Mouse (Mus musculus): ENCODE measurements around the gene Tff3. TPM values are rescaled to one million over a fixed set of nuclear protein-coding genes. Genes with fewer than 3 reads are reported as not detected.

Tff3 gene
- polyA plus RNA-seq, 1 experiment from 2014 or later = not detected

DNA sequence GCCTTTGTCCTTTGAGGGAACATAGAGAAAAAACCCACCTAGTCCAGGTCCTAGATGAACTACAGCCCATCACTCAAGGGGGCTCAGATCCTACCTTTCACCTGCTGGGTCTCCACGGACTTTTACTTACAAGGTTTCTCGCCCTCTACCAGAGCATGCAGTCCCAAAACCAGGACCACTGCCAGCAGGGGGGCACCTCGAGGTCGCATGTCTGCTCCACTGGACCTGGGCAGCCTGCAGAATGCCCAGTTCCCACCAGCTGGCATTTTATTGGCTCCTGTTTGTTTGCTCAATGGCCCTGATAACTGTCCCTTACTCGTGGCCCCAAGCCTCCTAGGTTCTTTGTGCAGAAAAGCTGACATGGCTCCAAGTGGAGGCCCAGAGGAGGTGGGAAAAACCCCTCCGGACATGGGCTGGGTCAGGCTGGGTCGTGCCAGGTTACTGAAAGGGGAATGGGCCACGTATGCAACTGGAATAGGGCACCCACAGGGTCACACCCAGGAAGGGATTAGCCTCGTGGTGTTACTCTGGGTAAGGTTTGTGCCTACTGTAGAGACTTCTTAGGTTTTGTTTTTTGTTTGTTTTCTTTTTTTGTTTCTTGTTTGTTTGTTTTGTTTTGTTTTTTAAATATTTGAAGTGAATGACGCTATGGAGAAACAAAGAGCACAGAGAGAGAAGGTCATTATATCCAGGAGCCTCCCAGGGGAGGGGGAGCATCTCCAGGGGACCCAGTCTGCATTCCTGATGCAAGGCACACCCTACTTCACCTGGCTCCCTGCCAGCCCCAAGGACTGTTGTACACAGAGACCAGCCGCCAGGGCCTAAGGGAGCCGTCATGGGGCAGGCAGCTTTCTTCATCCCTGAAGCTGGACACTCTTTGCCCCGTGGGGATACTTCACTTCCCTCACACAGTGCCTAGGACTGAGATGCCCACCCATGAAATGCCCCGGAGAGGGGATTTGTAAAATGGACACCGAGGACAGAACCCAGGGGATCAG is 14.9 kb upstream of the Tff3 start, which contains the start of gene Tff2:
Tff2 (minus strand) TSS at position 243 of the 998 bp plus-strand sequence.
- WGBS = 58% methylated on average over 15 of the region's 15 CpGs
- H3K36me3 ChIP-seq = no peaks in the 10 kb centered on the region
- H3K9ac ChIP-seq = no peak within 1 kb of the TSS
- no peaks in the 10 kb centered on the region for H3K4me1 ChIP-seq
- 0 out of 2 replicates have a peak, but pooled peaks cover 4% of the 10 kb centered on the region for H3K9me3 ChIP-seq
- H3K4me3 ChIP-seq = no peak within 1 kb of the TSS
- H3K4me2 ChIP-seq = no peak within 1 kb of the TSS
- peaks cover 10% of the 10 kb centered on the region for H3K27me3 ChIP-seq (replicated peaks)
- ATAC-seq (ENCODE audit: extremely low read depth, insufficient number of reproducible peaks, low FRiP score, low TSS enrichment) = no peak
- H3K27ac ChIP-seq (replicated peaks) = no peak within 1 kb of the TSS

DNA sequence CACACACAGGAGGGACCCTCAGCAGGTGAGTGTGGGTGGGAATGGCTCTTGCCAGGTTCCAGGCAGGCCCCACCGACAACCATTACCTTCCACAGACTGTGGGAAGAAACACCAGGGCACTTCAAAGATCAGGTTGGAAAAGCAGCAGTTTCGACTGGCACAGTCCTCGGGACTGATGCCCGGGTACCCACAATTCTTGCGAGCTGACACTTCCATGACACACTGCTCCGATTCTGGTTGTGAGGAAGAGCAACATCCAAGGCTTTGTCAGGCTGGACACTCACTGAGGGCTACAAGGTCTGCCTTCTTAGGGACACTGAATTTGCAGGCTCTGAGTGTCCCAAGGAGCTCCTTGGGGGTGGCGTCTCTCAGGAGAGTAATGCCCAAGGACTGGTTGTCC is 12.7 kb upstream of the Tff3 start:
- Histone ChIP-seq H3K27me3 (replicated peaks) (peaks cover 13% of the 10 kb centered on the region), H3K9me3 (no peaks in the 10 kb centered on the region), H3K36me3 (no peaks in the 10 kb centered on the region), H3K27ac (replicated peaks) (no peak overlapping the region), H3K9ac (no peak overlapping the region), H3K4me3 (no peak overlapping the region), H3K4me2 (no peak overlapping the region), H3K4me1 (no peaks in the 10 kb centered on the region)
- no peak for ATAC-seq (ENCODE audit: extremely low read depth, insufficient number of reproducible peaks, low FRiP score, low TSS enrichment)
- WGBS = 87% methylated on average over 7 of the region's 7 CpGs

DNA sequence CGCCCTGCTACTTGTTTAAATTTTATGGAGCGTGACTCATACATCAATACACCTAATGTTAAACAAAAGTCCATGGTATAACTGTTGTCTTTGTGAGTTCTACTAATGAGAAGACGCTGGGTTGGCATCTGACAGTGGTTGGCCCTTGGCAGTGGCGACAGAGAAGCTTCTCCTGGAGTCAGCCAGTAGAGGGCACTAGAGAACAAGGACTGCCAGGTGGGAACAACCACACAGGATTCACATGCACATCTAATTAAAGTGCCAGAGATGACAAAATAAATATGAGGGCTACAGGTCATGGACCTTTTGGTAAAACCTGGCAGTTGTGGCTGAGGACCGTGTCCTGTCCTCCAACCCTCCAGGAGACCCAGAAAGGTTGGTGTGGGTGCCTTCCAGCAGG is 9.0 kb upstream of the Tff3 start:
- Histone ChIP-seq H3K4me3 (no peak overlapping the region), H3K4me2 (no peak overlapping the region), H3K36me3 (no peaks in the 10 kb centered on the region), H3K9ac (no peak overlapping the region), H3K9me3 (no peaks in the 10 kb centered on the region), H3K27ac (replicated peaks) (no peak overlapping the region), H3K4me1 (no peaks in the 10 kb centered on the region), H3K27me3 (replicated peaks) (peaks cover 13% of the 10 kb centered on the region)
- 19% methylated on average over 5 of the region's 5 CpGs for WGBS
- ATAC-seq (ENCODE audit: extremely low read depth, insufficient number of reproducible peaks, low FRiP score, low TSS enrichment) = no peak

DNA sequence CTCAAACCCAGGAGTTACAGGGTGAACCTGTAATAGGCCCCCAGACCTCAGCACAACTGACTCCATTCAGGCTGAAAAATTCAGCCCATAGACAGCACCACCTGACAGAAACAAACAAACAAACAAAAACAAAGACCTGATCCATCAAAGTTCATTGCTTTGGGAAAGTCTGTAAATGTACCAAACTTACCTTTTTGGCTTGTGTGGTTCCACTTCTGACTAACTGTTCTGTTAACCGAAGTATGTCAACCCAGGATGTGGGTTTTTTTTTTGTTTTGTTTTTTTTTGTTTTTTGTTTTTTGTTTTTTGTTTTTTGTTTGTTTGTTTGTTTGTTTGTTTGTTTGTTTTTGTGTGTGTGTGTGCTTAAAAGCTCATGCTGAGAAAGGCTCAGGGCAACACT is 7.4 kb upstream of the Tff3 start:
- no peak for ATAC-seq (ENCODE audit: extremely low read depth, insufficient number of reproducible peaks, low FRiP score, low TSS enrichment)
- H3K27me3 ChIP-seq (replicated peaks) = peaks cover 3% of the 10 kb centered on the region; the same call in 1 of the 2 replicates
- no peaks in the 10 kb centered on the region for H3K36me3 ChIP-seq
- H3K27ac ChIP-seq (replicated peaks) = no peak overlapping the region
- no peak overlapping the region for H3K9ac ChIP-seq
- H3K9me3 ChIP-seq = no peaks in the 10 kb centered on the region
- H3K4me3 ChIP-seq = no peak overlapping the region
- no peak overlapping the region for H3K4me2 ChIP-seq
- 61% methylated on average over 1 of the region's 1 CpGs for WGBS
- no peaks in the 10 kb centered on the region for H3K4me1 ChIP-seq

DNA sequence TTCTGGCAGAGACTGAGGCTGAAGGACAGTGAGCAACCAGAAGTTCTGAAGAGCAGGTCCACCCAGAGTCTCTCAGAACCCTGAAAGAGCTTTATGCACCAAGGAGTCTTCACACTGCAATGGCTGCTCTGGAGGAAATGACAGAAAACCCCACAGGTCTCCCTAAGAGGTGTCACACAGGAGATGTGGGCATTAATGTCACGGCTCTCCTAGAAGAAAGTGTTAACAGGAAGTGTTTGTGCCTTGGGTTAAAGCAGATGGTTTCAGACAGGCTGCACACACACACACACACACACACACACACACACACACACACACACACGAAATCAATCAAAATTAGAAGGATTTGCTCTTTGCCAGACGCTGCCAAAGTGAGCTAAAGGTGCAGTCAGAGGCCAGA is 6.8 kb upstream of the Tff3 start:
- H3K4me2 ChIP-seq = no peak overlapping the region
- H3K36me3 ChIP-seq = no peaks in the 10 kb centered on the region
- ATAC-seq (ENCODE audit: extremely low read depth, insufficient number of reproducible peaks, low FRiP score, low TSS enrichment) = no peak
- WGBS = 58% methylated on average over 3 of the region's 3 CpGs
- no peak overlapping the region for H3K4me3 ChIP-seq
- H3K9ac ChIP-seq = no peak overlapping the region
- H3K27me3 ChIP-seq (replicated peaks) = peaks cover 5% of the 10 kb centered on the region; the same call in 1 of the 2 replicates
- H3K27ac ChIP-seq (replicated peaks) = no peak overlapping the region
- no peaks in the 10 kb centered on the region for H3K4me1 ChIP-seq
- no peaks in the 10 kb centered on the region for H3K9me3 ChIP-seq

DNA sequence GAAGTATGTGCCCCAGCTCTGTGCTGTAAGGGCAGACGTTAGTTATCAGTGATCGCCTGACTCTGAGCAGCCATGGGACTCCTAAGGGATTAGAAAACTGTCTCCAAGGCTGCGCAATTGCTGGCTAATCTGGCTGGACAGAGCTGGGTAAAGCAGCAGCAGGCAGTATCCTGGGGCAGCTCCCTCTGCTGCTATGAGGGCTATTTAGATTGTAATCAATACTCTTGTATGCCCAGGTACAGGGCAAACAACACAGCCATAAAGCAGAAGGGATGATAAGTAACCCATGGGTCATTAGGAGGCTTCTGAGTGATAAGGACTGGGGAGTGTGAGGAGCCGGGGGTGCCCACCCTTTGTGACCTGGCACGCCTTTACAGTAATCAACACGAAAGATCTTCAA is 5.5 kb upstream of the Tff3 start:
- Histone ChIP-seq H3K9ac (no peak overlapping the region), H3K4me1 (no peaks in the 10 kb centered on the region), H3K4me3 (no peak overlapping the region), H3K9me3 (no peaks in the 10 kb centered on the region), H3K36me3 (no peaks in the 10 kb centered on the region), H3K27ac (replicated peaks) (no peak overlapping the region), H3K27me3 (replicated peaks) (peaks cover 12% of the 10 kb centered on the region; the same call in 1 of the 2 replicates), H3K4me2 (no peak overlapping the region)
- 64% methylated on average over 6 of the region's 6 CpGs for WGBS
- ATAC-seq (ENCODE audit: extremely low read depth, insufficient number of reproducible peaks, low FRiP score, low TSS enrichment) = no peak

DNA sequence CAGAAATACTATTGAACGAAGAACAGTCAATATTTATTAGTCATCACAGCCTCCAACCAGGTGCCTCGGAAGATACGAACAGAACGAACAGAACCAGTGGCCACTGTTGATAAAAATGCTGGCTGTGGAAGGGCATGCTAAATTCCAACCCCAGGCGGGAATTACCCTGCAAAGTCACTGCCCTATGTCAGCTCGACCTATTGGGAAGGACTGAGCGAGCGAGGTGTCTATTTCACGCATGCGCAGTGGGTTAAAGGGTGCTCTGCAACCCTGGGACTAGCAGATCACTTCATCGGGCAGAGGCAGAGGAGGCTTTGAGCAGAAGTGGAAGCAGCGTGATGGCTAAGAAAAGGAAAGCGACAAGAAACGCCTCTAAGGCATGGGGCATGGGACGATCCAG is 4.3 kb upstream of the Tff3 start:
- Histone ChIP-seq H3K4me2 (no peak overlapping the region), H3K4me1 (no peaks in the 10 kb centered on the region), H3K27ac (replicated peaks) (no peak overlapping the region), H3K27me3 (replicated peaks) (peaks cover 17% of the 10 kb centered on the region; the same call in 1 of the 2 replicates), H3K9me3 (no peaks in the 10 kb centered on the region), H3K9ac (no peak overlapping the region), H3K36me3 (no peaks in the 10 kb centered on the region), H3K4me3 (no peak overlapping the region)
- no peak for ATAC-seq (ENCODE audit: extremely low read depth, insufficient number of reproducible peaks, low FRiP score, low TSS enrichment)
- WGBS = 74% methylated on average over 15 of the region's 15 CpGs

DNA sequence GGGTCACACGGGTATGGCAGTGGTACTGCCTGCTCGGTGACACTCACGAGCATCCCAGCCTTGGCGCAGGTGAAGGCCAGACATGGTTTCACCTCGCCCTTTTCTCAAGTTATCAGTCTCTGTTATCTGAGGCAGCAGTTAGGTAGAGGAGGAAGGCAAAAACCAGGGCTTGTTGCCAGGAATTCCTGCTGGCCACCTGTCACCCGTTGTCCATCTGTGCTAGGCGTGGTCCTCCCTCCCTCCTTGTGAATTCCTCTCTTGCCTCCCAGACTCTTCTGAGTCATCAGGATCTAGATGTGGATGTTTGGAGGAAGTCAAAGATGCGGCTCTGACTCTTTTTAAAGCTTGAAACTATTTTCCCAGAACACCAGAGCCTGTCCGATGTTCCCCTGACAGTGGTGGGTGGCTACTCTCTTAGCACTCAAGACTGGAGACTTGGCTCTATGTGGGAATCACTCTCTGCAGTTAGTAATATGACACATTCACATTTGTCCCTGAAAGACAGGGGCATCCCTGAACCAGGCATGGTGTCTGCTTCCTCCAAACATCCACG is 1.9 kb upstream of the Tff3 start:
- no peaks in the 10 kb centered on the region for H3K4me1 ChIP-seq
- no peaks in the 10 kb centered on the region for H3K36me3 ChIP-seq
- no peak overlapping the region for H3K27ac ChIP-seq (replicated peaks)
- ATAC-seq (ENCODE audit: extremely low read depth, insufficient number of reproducible peaks, low FRiP score, low TSS enrichment) = no peak
- H3K27me3 ChIP-seq (replicated peaks) = peaks cover 31% of the 10 kb centered on the region
- no peak overlapping the region for H3K4me3 ChIP-seq
- H3K4me2 ChIP-seq = no peak overlapping the region
- H3K9ac ChIP-seq = no peak overlapping the region
- H3K9me3 ChIP-seq = no peaks in the 10 kb centered on the region
- WGBS = 65% methylated on average over 10 of the region's 10 CpGs

DNA sequence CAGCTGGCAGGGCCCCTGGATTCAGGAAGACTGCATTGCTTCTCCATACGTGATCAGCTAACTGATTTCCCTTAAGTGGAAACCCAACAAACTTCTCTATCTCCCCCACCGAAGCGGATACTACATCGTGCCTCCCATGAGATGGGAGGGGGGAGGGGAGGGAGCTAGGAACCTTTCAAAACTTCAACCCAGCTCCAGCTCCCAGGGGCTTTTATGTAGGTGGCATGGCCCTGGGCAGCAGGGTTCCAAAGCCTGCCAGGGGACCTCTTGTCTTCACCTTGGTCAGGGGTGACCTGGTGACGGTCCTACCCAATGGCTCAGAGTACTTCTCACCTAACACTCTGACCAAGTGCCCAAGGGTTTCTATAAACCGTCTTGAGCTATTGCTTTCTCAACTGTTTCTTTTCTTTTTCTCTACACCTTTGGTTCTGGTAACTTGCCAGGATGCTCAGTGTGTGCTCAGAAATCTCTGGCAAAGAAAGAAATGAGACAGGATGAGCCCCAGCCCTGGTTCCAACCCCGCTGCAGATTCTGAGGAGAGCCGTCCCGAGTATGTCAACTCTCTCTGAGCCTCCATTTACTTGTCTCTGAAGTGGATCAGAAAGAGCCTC is 633 bp downstream of the Tff3 start:
- 72% methylated on average over 9 of the region's 9 CpGs for WGBS
- Histone ChIP-seq H3K9me3 (no peaks in the 10 kb centered on the region; the same call in 1 of the 2 replicates), H3K9ac (no peak overlapping the region), H3K27ac (replicated peaks) (no peak overlapping the region), H3K4me1 (no peaks in the 10 kb centered on the region), H3K36me3 (no peaks in the 10 kb centered on the region), H3K27me3 (replicated peaks) (peaks cover 31% of the 10 kb centered on the region), H3K4me3 (no peak overlapping the region), H3K4me2 (no peak overlapping the region)
- ATAC-seq (ENCODE audit: extremely low read depth, insufficient number of reproducible peaks, low FRiP score, low TSS enrichment) = no peak

DNA sequence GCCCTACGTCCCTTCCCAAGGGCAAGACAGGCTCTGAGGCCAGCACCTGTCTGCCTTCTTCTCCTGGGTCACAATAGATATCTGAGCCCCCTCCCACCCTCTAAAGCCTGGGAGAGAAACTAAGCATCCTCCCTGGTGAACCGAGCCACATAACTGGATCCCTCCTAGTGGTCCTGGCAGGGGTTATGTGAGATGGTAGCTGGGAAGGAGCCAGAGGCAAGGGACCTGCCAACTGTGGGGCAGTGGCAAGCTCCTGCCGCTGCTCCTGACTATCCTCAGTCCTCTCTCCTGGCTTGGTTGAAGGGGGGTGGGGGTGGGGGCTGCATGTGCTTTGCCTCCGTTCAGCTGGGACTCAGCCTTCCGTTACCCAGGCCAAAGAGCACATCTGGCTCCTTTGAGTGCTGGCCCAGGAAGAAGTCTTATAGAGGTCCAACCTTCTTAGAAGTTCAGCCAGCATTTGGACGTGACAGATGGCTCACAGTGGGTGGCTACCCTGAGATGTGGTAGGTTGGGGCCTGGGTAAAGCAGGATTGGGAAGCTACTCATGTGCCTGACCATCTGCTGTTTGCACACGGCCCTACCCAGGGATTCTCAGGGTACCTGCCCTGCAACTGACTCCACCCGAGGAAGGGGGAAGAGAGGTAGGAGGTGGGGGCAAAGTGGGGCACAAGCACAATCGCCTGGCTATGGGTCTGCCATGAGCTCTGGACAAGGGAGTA is 3.7 kb downstream of the Tff3 start:
- 31% methylated on average over 9 of the region's 9 CpGs for WGBS
- ATAC-seq (ENCODE audit: extremely low read depth, insufficient number of reproducible peaks, low FRiP score, low TSS enrichment) = no peak
- Histone ChIP-seq H3K4me3 (no peak overlapping the region), H3K9ac (no peak overlapping the region), H3K9me3 (no peaks in the 10 kb centered on the region; the same call in 1 of the 2 replicates), H3K27ac (replicated peaks) (no peak overlapping the region), H3K4me2 (no peak overlapping the region), H3K27me3 (replicated peaks) (peaks cover 30% of the 10 kb centered on the region), H3K36me3 (no peaks in the 10 kb centered on the region), H3K4me1 (no peaks in the 10 kb centered on the region)

DNA sequence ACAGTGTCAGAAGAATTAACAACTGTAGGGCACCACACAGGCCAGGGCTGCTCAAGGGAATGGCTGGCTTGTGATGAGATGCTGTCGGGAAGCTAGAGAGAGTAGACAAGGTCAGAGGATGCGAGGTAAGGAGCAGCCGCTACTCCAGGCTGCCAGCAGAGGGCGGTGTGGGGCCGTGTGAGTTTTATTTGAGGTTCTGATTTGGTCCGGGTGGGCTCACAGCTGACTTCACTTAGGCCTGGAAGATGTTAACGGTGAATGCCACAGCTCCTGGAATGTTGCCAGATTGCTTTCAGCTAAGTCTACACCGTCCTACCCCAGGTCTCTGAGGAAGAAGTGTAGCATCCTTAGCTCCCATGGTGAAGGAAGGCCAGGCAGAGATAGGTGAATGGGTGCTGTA is 7.5 kb downstream of the Tff3 start:
- ATAC-seq (ENCODE audit: extremely low read depth, insufficient number of reproducible peaks, low FRiP score, low TSS enrichment) = no peak
- Histone ChIP-seq H3K4me2 (no peak overlapping the region), H3K4me1 (no peaks in the 10 kb centered on the region), H3K27ac (replicated peaks) (no peak overlapping the region), H3K9me3 (no peaks in the 10 kb centered on the region; the same call in 1 of the 2 replicates), H3K36me3 (no peaks in the 10 kb centered on the region), H3K4me3 (no peak overlapping the region), H3K9ac (no peak overlapping the region), H3K27me3 (replicated peaks) (peaks cover 15% of the 10 kb centered on the region; the same call in 1 of the 2 replicates)
- WGBS = 11% methylated on average over 8 of the region's 8 CpGs

All from heart, embryonic 13.5 days (tissue).